Mouse (Mus musculus): ENCODE measurements at regions not wholly inside any gene's neighbourhood (a gene's known extent, or its start where the extent isn't known, plus 50 kb on each side); places are given as distances from the start of the nearest gene placed in this dataset.

DNA sequence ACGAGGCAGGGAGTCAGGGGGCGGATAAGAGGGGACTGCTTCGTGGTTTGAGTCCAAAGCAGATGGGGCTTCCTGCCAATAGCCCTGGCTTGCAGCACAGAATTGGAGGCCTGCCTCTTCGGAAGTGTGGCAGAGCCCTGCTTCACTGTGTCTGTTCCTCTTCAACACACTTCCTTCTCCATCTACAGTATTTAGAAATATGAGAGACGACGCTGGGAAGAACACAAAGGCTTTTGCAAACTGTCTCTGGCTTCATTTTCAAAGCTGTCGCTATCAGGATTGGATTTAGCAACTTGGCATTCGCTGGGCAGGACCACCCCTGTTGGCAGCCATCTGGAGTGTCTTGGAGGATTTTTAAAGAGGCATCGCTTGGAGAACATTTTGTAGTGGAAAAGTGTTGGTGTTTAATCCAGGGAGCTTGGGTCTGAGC lies 95.3 kb upstream of the Gm6657 start:
- peak; percentile 78 to 79 for DNase-seq (ENCODE audit: low spot score in 2 of 2)

DNA sequence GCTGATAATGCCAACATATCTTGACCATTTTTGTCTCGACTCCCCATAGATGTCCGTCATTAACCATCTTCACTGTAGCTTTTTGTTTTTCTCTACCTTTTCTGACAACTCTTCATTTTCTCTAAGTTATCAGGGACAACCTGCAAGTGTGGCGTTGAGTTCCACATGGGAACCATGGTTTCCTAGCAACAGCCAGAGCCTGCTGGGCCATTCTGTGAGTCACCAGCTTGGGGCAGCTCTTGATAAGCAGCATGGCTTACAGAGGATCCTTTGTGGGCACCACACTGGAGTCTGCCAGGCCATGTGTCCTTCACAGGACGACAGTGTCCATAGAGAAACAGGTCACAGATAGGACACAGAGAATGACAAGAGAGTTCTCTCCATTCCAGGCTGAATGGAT lies 94.3 kb upstream of the Gm6657 start:
- no peak for DNase-seq (ENCODE audit: low spot score in 2 of 2)

DNA sequence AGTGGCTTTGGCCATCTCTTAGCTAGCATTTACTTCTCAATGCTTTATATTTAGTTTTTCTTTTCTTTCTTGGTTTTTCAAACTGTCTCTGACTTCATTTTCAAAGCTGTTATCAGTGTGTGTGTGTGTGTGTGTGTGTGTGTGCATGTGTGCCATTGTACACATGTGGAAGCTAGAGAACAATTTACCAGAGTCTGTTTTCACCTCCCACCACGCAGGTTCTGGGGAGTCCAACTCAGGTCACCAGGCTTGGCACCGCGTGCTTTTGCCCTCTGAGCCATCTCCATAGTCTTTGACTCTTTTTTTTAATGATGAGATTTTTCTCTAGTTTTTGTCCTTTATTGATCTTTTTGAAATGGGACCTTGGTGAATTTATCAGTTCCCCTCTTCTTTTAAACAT lies 93.3 kb upstream of the Gm6657 start:
- no peak for DNase-seq (ENCODE audit: low spot score in 2 of 2)

DNA sequence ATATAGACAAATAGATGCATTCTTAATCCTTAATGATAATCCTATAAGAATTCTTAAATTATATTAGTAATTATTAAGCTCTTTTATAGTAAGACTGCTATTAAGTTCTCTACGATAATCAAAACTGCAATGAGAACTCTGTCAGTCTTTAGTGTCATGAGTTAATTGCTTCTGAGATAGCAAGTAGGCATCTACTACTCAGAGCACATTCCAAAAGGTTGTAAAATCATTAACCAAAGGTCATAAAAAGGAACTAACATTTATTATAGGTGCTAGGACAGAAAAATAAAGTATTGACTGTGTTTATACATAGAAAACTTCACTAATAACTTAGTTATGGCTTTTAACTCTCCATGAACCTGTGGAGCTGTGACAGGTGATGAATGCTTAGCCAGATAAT lies 84.1 kb upstream of the Gm6657 start:
- no peak for DNase-seq (ENCODE audit: low spot score in 2 of 2)

DNA sequence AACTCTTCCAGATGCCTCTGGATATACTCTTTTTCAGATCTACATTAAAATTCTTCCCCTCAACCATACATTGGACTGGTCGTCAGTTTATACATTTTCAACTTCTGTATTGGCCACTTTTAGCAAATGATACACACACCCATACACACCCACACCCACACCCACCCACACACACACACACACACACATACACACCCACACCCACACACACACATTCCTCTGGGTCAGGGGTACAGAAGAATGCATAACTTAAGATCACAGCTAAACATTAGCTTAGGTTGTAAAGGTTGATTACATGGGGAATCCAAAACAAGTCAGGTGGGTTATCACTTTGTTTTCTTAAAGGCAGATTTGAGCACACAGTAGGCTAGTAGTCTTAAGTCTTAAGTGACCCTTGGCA lies 75.9 kb upstream of the Gm6657 start:
- DNase-seq (ENCODE audit: low spot score in 2 of 2) = no peak

DNA sequence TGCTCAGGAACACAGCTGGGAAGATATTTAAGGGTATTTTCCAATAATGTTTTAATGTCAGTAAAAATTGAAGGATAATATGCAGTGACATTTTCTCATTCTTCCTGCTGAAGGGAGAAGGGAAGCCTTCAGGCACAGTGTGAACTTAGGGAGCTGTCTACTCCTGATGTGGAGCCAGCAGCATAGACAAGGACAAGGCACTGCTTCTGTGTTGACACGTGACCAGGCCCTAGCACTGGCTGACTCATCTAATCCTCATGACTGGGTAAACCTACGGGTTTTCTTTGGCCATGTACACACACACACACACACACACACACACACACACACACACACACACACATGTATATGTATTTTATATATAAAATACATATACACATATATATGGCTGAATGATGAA lies 74.8 kb upstream of the Gm6657 start:
- no peak for DNase-seq (ENCODE audit: low spot score in 2 of 2)

DNA sequence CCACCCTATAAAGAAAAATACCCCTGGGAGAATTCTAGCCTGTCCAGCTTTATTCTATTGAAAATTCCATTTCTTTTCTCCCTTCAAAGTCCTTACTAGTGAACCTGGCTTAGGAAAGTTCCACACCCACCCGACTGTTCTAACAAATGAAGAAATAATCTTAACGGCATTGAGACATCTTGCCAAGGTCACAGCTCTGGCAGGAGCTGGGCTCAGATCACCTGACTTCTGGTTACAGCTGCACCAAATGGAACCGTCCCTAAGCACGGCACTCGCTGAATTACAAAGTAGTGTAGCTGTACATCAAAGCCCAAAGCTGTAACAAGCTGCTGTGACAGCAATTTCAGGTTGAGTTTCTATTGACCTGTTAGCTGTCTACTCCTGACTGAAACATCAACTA lies 74.2 kb upstream of the Gm6657 start:
- DNase-seq (ENCODE audit: low spot score in 2 of 2) = no peak

DNA sequence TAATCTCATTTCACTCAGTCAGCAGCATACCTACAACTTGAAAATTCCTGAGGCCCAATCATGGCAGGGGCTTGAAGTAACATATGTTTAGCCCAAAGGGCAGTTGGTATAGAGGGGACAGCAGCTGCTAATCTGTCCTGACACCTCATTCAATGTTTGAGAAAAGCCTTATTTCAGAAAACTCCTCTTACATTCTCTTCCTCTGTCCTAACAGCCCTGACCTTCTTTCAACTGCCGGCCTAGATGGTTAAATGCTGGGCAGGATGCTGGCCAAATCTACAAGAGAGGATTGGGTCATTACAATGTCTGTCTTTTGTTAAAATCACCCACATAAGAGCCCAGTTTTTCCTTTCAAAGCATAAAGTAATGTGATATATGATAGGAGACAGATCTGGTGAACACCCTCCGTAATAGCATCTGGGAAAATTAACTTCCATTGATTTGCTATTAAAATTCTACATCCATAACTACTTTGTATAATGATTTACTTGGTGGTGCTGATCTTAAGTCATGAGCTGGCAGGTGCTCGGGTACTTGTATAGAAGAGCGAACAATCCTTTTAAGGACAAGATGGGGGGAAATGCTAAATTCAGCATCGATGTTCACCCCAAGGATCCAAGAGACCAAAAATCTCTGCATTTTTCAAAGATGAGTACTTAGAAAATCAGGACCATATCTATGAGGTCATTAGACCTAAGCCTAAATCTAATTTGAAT lies 64.8 kb upstream of the Gm6657 start:
- no peak for DNase-seq (ENCODE audit: low spot score in 2 of 2)

DNA sequence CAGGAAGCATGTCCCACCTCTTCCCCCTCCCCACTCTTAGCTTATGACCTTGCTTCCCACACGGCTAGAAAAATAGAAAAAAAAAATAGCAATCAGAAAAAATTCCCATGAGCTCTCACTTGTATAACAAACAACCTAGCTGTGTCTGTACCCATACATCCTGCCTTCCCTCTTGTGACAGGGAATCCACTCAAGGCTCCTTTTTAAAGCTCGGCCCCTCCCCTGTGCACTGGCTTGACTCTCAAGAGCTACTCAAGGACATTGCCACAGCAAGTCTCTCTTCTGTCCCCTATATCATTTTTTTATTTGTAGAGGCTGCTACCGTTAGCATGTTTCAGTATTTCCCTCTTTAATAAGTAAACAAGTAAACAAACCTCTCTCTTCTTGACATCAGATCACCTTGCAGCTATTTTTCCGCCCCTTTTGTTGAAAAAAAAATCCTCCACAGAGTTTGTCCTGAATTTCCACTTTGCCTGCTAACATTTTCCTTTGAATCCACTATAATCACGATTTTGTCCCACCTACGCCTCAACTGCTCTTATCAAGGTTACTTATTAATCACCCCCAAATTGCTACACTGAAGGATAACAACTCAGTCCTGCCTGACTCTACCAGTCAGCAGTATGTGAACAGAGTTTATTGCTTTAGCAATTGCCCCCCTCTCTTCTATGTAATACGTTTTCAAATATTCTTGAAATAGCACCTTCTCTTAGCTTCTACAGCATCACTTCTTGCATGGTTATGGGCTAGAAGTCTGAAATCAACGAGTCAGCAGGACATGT lies 61.8 kb upstream of the Gm6657 start:
- DNase-seq (ENCODE audit: low spot score in 2 of 2) = no peak

DNA sequence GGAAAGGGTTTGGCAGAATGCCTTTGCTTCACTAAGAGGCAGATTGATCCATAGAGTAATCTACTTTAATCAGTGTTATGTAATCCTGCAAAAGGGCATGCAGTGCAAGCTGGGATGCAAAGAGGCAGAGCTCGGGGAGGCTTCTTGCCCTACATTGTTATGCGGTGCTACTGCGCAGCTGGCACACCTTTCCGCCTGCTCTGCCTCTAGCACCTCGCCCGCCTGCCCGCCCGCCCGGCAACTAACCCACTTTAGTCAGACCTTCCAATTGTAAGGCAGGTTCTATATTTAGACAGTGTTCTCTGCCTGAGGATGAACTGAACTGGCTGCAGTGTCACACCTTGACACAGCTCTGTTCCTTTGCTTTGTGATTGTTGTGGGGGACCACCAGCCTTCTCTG lies 60.7 kb upstream of the Gm6657 start:
- peak; percentile 4 to 8 for DNase-seq (ENCODE audit: low spot score in 2 of 2)

DNA sequence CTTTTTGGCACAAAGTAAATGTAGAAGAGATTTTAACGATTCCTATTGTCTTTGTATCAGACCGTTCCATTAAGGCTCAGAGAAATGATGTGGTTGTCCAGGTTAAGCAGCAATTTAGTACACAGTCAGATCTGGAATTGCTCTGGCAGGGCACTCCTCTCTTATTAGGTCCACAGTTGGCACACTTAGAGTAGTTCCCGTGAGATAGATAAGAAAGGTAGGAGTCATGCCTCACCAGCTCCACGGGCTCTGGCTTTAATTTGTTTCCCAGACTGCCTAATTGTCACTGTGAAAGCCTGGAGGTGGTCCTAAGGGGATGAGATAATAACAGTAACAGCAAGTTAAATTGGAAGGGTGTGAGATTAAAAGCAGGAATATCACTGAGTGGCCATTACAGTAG lies 60.1 kb upstream of the Gm6657 start:
- DNase-seq (ENCODE audit: low spot score in 2 of 2) = no peak

DNA sequence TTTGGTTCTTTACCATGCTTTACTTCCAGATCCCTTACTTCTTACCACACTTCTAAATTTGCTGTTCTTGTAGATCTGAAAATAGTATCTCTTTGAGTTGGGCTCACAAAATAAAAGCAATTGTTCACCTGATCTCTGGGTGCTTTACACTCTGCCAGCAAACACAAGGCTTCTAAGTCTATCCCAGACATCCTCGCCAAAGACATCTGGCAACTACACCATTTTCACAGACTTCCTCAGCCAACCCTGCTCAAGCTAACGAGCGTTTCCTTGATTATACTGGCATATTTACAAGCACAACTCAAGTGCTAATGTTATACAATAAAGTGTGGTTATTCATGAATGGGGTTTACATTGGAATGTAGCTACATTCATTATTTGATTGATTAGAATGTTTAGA lies 56.8 kb upstream of the Gm6657 start:
- DNase-seq (ENCODE audit: low spot score in 2 of 2) = no peak

DNA sequence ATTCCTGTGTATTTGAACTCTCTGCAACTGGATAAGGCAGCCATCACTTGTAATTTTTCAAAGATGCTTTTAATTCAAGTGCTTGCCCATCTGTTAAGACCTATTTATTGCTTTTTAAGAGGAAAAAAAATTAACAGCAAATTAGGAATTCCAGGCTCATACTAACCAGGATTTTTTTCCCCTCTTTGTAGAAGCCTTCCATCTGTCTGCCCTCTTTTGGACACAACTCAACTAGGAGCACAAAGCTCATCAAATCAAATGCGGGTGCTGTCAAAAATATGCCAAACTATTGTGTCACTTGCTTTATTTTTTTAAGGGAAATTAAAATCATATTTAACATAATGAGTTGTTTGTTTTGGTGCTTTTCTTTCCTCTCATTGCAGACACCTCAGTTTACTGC lies 55.6 kb upstream of the Gm6657 start:
- DNase-seq (ENCODE audit: low spot score in 2 of 2) = no peak
